Mouse (Mus musculus): ENCODE measurements around the gene Tyro3.

Gene Tyro3

GRCm38 (mm10) chr2:119855310-119855850 is 57.8 kb downstream of the Tyro3 start:
- DNase-seq (ENCODE audit: low spot score in 2 of 2): no peak

GRCm38 (mm10) chr2:119857341-119857740 is 59.8 kb downstream of the Tyro3 start:
- DNase-seq (ENCODE audit: low spot score in 2 of 2): no peak

- no peak for DNase-seq (ENCODE audit: low spot score in 2 of 2)
These were observed 67.0 kb downstream of the Tyro3 start for GRCm38 (mm10) chr2:119864484-119864883.
